Mouse (Mus musculus): Measurements from ENCODE around the gene Zfp692. TPM values are rescaled to one million over a fixed set of nuclear protein-coding genes. Genes with fewer than 3 reads are reported as not detected.
"Not testable (repeated sequence)": the region's sequence is repeated elsewhere in the genome, so short reads cannot be mapped to it uniquely, and the experiment has no call there.

The Zfp692 gene
- polyA plus RNA-seq, 1 experiment from 2014 or later, result 10.1 TPM

- Histone ChIP-seq H3K4me1 (ENCODE audit: control insufficient read depth, low read depth, low read length) (peaks cover 39% of the 10 kb centered on the region), H3K27me3 (ENCODE audit: control insufficient read depth, insufficient read depth, low read depth, low read length) (no peaks in the 10 kb centered on the region), H3K9me3 (replicated peaks; ENCODE audit: control insufficient read depth, low read length) (no peaks in the 10 kb centered on the region), H3K4me3 (ENCODE audit: low read depth, low read length) (no peak overlapping the region), H3K36me3 (ENCODE audit: control insufficient read depth, insufficient read depth) (no peaks in the 10 kb centered on the region), H3K27ac (ENCODE audit: low read length) (no peak overlapping the region), H3K4me2 (ENCODE audit: low read depth, low read length) (no peak overlapping the region), H3K9ac (ENCODE audit: low read depth, low read length) (no peak overlapping the region)
- no peak for ATAC-seq (ENCODE audit: low read depth)
- 82% methylated on average over 3 of the region's 3 CpGs for WGBS (ENCODE audit: insufficient replicate concordance)
Measured at GRCm38 (mm10) chr11:58357042-58357441, 50.2 kb downstream of the Zfp692 start.

GRCm38 (mm10) chr11:58357844-58358534 lies 51.1 kb downstream of the Zfp692 start:
- no peak overlapping the region for H3K9ac ChIP-seq (ENCODE audit: low read depth, low read length)
- ATAC-seq (ENCODE audit: low read depth), result no peak
- H3K4me1 ChIP-seq (ENCODE audit: control insufficient read depth, low read depth, low read length), result peaks cover 30% of the 10 kb centered on the region
- H3K4me3 ChIP-seq (ENCODE audit: low read depth, low read length), result no peak overlapping the region
- H3K9me3 ChIP-seq (replicated peaks; ENCODE audit: control insufficient read depth, low read length), result no peaks in the 10 kb centered on the region
- no peak overlapping the region for H3K27ac ChIP-seq (ENCODE audit: low read length)
- no peaks in the 10 kb centered on the region for H3K27me3 ChIP-seq (ENCODE audit: control insufficient read depth, insufficient read depth, low read depth, low read length)
- no peak overlapping the region for H3K4me2 ChIP-seq (ENCODE audit: low read depth, low read length)
- 59% methylated on average over 6 of the region's 6 CpGs for WGBS (ENCODE audit: insufficient replicate concordance)
- no peaks in the 10 kb centered on the region for H3K36me3 ChIP-seq (ENCODE audit: control insufficient read depth, insufficient read depth)

- H3K4me2 ChIP-seq (ENCODE audit: low read depth, low read length); H3K4me3 ChIP-seq (ENCODE audit: low read depth, low read length); H3K9me3 ChIP-seq (replicated peaks; ENCODE audit: control insufficient read depth, low read length); H3K36me3 ChIP-seq (ENCODE audit: control insufficient read depth, insufficient read depth); H3K27ac ChIP-seq (ENCODE audit: low read length); ATAC-seq (ENCODE audit: low read depth); H3K9ac ChIP-seq (ENCODE audit: low read depth, low read length); H3K27me3 ChIP-seq (ENCODE audit: control insufficient read depth, insufficient read depth, low read depth, low read length); H3K4me1 ChIP-seq (ENCODE audit: control insufficient read depth, low read depth, low read length): not testable (repeated sequence)
- no CpG with 5 or more reads among the region's 6 CpGs for WGBS (ENCODE audit: insufficient replicate concordance)
Measured at GRCm38 (mm10) chr11:58362562-58362961, 55.7 kb downstream of the Zfp692 start.

Other genes starting within 250 kb of the Zfp692 start
- not detected in 2 replicates for gene Gm12248, start 213.9 kb upstream of the Zfp692 start, polyA plus RNA-seq (2015; fragmentation: Nextera tagmentation; extraction: Ambion mirVana)
- gene Cnot8, start 202.9 kb upstream of the Zfp692 start, polyA plus RNA-seq (2015; fragmentation: Nextera tagmentation; extraction: Ambion mirVana), result 30.1 and 30.2 TPM in 2 replicates
- gene Gemin5, start 138.5 kb upstream of the Zfp692 start, polyA plus RNA-seq (2015; fragmentation: Nextera tagmentation; extraction: Ambion mirVana), result 7.2 and 7.4 TPM in 2 replicates
- 74.9 and 83.3 TPM in 2 replicates for gene Mrpl22, start 135.4 kb upstream of the Zfp692 start, polyA plus RNA-seq (2015; fragmentation: Nextera tagmentation; extraction: Ambion mirVana)
- gene Igtp, start 107.5 kb upstream of the Zfp692 start, polyA plus RNA-seq (2015; fragmentation: Nextera tagmentation; extraction: Ambion mirVana), result 7.7 and 9.6 TPM in 2 replicates
- gene Irgm2, start 107.5 kb upstream of the Zfp692 start, polyA plus RNA-seq (2015; fragmentation: Nextera tagmentation; extraction: Ambion mirVana), result 5.5 and 6.8 TPM in 2 replicates
- 2.5 and 3.2 TPM in 2 replicates for gene 4930438A08Rik, start 32.3 kb upstream of the Zfp692 start, polyA plus RNA-seq (2015; fragmentation: Nextera tagmentation; extraction: Ambion mirVana)
- gene Zfp672, start 23.3 kb downstream of the Zfp692 start, polyA plus RNA-seq (2015; fragmentation: Nextera tagmentation; extraction: Ambion mirVana), result 33.8 and 36.6 TPM in 2 replicates
- 16.8 and 17.0 TPM in 2 replicates for gene Sh3bp5l, start 23.7 kb downstream of the Zfp692 start, polyA plus RNA-seq (2015; fragmentation: Nextera tagmentation; extraction: Ambion mirVana)
- 0.16 and 12.0 TPM in 2 replicates for gene Lypd8, start 72.0 kb downstream of the Zfp692 start, polyA plus RNA-seq (2015; fragmentation: Nextera tagmentation; extraction: Ambion mirVana)
- gene 1810065E05Rik, start 114.0 kb downstream of the Zfp692 start, polyA plus RNA-seq (2015; fragmentation: Nextera tagmentation; extraction: Ambion mirVana), result not detected in 2 replicates
- not detected in 2 replicates for gene Gm12253, start 125.5 kb downstream of the Zfp692 start, polyA plus RNA-seq (2015; fragmentation: Nextera tagmentation; extraction: Ambion mirVana)
- gene Lypd9, start 145.9 kb downstream of the Zfp692 start, polyA plus RNA-seq (2015; fragmentation: Nextera tagmentation; extraction: Ambion mirVana), result not detected in 2 replicates
- gene Olfr30, start 155.2 kb downstream of the Zfp692 start, polyA plus RNA-seq (2015; fragmentation: Nextera tagmentation; extraction: Ambion mirVana), result not detected in 2 replicates
- gene Olfr332, start 185.5 kb downstream of the Zfp692 start, polyA plus RNA-seq (2015; fragmentation: Nextera tagmentation; extraction: Ambion mirVana), result not detected in 2 replicates
- not detected in 2 replicates for gene Olfr331, start 195.5 kb downstream of the Zfp692 start, polyA plus RNA-seq (2015; fragmentation: Nextera tagmentation; extraction: Ambion mirVana)
- not detected in 2 replicates for gene Olfr330, start 227.8 kb downstream of the Zfp692 start, polyA plus RNA-seq (2015; fragmentation: Nextera tagmentation; extraction: Ambion mirVana)
- not detected in 2 replicates for gene Olfr329-ps, start 239.4 kb downstream of the Zfp692 start, polyA plus RNA-seq (2015; fragmentation: Nextera tagmentation; extraction: Ambion mirVana)
- gene Olfr328, start 248.6 kb downstream of the Zfp692 start, polyA plus RNA-seq (2015; fragmentation: Nextera tagmentation; extraction: Ambion mirVana), result not detected in 2 replicates